Comparison of ENCODE assay signal across 15 mouse cellular contexts in genomic region chr10:91073345-91073744, GRCm38 (mm10). TPM values are rescaled to one million over a fixed set of nuclear protein-coding genes. Genes with fewer than 3 reads are reported as not detected.
DNase-seq lines count a peak whose midpoint lies in the region; ATAC-seq and TF ChIP-seq lines count a peak whose summit lies in the region.
"Had no signal": no experiment of that assay in that cellular context is flagged by ENCODE, and none has a peak within 500 bp of the region (broad histone marks: within the 10 kb centered on the region; RNA-seq: fewer than 3 reads in every experiment).

No protein-coding gene starts in this region.

- H3K4me3 ChIP-seq in lung, adult 2 months (replicated peaks; ENCODE audit: extremely low read depth, low read depth, low read length): no peak overlapping the region
- H3K4me3 ChIP-seq: megakaryocyte, embryonic 14.5 days; neural tube, embryonic 13.5 days had no signal

- TF ChIP-seq POLR2A in lung, adult 2 months (IDR thresholded peaks at IDR 0.05; ENCODE audit: borderline replicate concordance, extremely low read depth, low read depth, low read length): no peak

- peak; percentile 8 for DNase-seq in adrenal gland, postnatal 14 days
- DNase-seq in adrenal gland, adult 2 months: no peak
- peak; percentile 20 to 45 for DNase-seq in lung, adult 18-20 months
- no peak for DNase-seq in lung, adult 2 months
- DNase-seq in gastrocnemius, adult 18-20 months (ENCODE audit: low spot score): peak; percentile 39
- DNase-seq in lung, postnatal 36 days: peak; percentile 62
- DNase-seq in left cerebral cortex, adult 18-20 months (ENCODE audit: low spot score in 2 of 2): no peak
- DNase-seq: cerebellum, postnatal 14 days; kidney, postnatal 25 days; thymus, adult 2 months had no signal

- WGBS in lung, adult 2 months: 41% methylated on average over 3 of the region's 3 CpGs

- no peaks in the 10 kb centered on the region for H3K4me1 ChIP-seq in lung, adult 2 months (ENCODE audit: control insufficient read depth, insufficient read depth, low read length)
- H3K4me1 ChIP-seq: neural tube, embryonic 13.5 days had no signal

- no peak for TF ChIP-seq CTCF in lung, adult 2 months (IDR thresholded peaks at IDR 0.05; ENCODE audit: insufficient read depth, low read length)

- no peak for ATAC-seq in megakaryocyte progenitor cell, adult 5-6 weeks (replicated peaks; ENCODE audit: poor library complexity)
- ATAC-seq: forebrain, embryonic 16.5 days; intestine, postnatal 0 days had no signal

RNA-seq across cellular contexts. Expression of gene Apaf1, which starts 9.2 kb away (rescaled TPM):
- 11.4 and 11.7 TPM in 2 replicates for total RNA-seq in adrenal gland, postnatal 14 days (2021)
- total RNA-seq in adrenal gland, adult 2 months (2021): 1 to 10 TPM; 3.5 to 8.3 TPM
- polyA plus RNA-seq in adrenal gland, adult 2 months (2012; rRNA removed): 2.9 and 3.3 TPM in 2 replicates
- polyA plus RNA-seq in lung, adult 2 months (2012; rRNA removed): 7.0 and 10.0 TPM in 2 replicates
- 1 to 10 TPM; 1.7 to 2.2 TPM for total RNA-seq in gastrocnemius, adult 18-20 months (2021)
- 10 to 100 TPM; 11.8 to 16.0 TPM for total RNA-seq in left cerebral cortex, adult 18-20 months (2021)
- 68.3 and 71.6 TPM in 2 replicates for total RNA-seq in megakaryocyte progenitor cell, adult 5-6 weeks (2015)
- total RNA-seq in megakaryocyte progenitor cell, adult 5-6 weeks (2017): 35.0 and 40.7 TPM in 2 replicates

RNA-seq across cellular contexts. Expression of gene Ikbip, which starts 9.4 kb away (rescaled TPM):
- 30.8 and 34.5 TPM in 2 replicates for total RNA-seq in adrenal gland, postnatal 14 days (2021)
- total RNA-seq in adrenal gland, adult 2 months (2021): 10 to 100 TPM; 33.1 to 43.7 TPM
- 1.2 and 2.2 TPM in 2 replicates for polyA plus RNA-seq in adrenal gland, adult 2 months (2012; rRNA removed)
- polyA plus RNA-seq in lung, adult 2 months (2012; rRNA removed): 3.5 and 5.7 TPM in 2 replicates
- total RNA-seq in gastrocnemius, adult 18-20 months (2021): 10 to 100 TPM in 1 of 2 experiments, 1 to 10 TPM in 1; 9.7 to 12.7 TPM
- total RNA-seq in left cerebral cortex, adult 18-20 months (2021): 10 to 100 TPM; 13.0 to 14.2 TPM
- total RNA-seq in megakaryocyte progenitor cell, adult 5-6 weeks (2015): 17.1 TPM in 2 replicates
- total RNA-seq in megakaryocyte progenitor cell, adult 5-6 weeks (2017): 23.1 and 26.9 TPM in 2 replicates

RNA-seq across cellular contexts. Expression of gene Slc25a3, which starts 50.5 kb away (rescaled TPM):
- 859 and 881 TPM in 2 replicates for total RNA-seq in adrenal gland, postnatal 14 days (2021)
- 1,000 to 10,000 TPM; 1,193 to 1,310 TPM for total RNA-seq in adrenal gland, adult 2 months (2021)
- polyA plus RNA-seq in adrenal gland, adult 2 months (2012; rRNA removed): 1,760 and 3,093 TPM in 2 replicates
- 228 and 232 TPM in 2 replicates for polyA plus RNA-seq in lung, adult 2 months (2012; rRNA removed)
- total RNA-seq in gastrocnemius, adult 18-20 months (2021): 1,000 to 10,000 TPM; 1,039 to 1,209 TPM
- 100 to 1,000 TPM; 557 to 570 TPM for total RNA-seq in left cerebral cortex, adult 18-20 months (2021)
- 664 and 680 TPM in 2 replicates for total RNA-seq in megakaryocyte progenitor cell, adult 5-6 weeks (2015)
- 231 and 244 TPM in 2 replicates for total RNA-seq in megakaryocyte progenitor cell, adult 5-6 weeks (2017)

Comparison
In these comparisons a context has a peak if more than half of its experiments do, and no peak if none do; other contexts are left out.
1. DNase-seq: peak in adrenal gland, postnatal 14 days (single experiment), lung, adult 18-20 months (2 of 2), gastrocnemius, adult 18-20 months (single experiment) and lung, postnatal 36 days (single experiment); none in adrenal gland, adult 2 months (single experiment), lung, adult 2 months (single experiment) and left cerebral cortex, adult 18-20 months (0 of 2).